Mouse (Mus musculus): ENCODE measurements around the gene Limk2. TPM values are rescaled to one million over a fixed set of nuclear protein-coding genes. Genes with fewer than 3 reads are reported as not detected.

The Limk2 gene
- polyA plus RNA-seq, 2 experiments from 2014 or later = 77.7 to 78.9 TPM

DNA sequence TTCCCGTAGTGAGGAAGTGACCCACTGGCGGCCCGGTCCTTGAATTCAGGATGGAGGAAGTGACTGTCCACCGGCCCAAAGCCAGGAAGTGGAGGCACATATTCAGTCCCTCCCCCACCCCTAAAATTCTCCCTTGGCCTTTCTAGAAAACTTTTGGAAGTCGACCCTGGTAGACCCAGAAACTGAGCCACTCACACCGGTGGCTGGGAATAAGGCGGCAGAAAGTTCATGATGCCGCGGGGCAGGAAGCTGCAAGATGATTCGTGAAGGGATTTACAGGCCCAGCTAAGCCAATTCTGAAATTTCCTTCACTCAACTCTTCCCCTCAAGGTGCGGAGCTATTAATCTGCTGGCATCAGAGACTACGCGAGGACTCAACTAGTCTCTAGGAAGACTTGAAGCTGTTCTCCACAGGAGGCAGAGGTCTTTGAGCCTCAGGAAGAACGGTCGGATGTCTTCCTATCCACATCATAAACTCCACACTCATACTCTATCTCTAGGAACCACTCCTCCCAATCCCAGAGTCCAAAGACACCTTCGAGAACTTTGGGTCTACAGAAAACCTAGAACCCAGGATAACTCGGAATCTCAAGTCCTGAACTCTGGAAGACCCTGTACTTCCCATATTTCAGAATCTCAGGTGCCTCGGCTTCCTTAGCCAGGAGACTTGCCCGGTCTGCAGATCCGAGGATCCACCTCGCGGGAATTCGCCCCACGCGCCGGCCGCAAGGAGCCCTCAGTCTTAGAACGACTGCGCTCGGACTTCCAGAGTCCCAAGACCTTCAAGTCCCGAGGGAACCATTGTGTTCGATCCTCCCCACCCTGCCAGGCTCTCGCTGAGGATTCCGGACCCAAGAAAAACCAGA is 625 bp downstream of the Limk2 start:
- no peak for ATAC-seq

DNA sequence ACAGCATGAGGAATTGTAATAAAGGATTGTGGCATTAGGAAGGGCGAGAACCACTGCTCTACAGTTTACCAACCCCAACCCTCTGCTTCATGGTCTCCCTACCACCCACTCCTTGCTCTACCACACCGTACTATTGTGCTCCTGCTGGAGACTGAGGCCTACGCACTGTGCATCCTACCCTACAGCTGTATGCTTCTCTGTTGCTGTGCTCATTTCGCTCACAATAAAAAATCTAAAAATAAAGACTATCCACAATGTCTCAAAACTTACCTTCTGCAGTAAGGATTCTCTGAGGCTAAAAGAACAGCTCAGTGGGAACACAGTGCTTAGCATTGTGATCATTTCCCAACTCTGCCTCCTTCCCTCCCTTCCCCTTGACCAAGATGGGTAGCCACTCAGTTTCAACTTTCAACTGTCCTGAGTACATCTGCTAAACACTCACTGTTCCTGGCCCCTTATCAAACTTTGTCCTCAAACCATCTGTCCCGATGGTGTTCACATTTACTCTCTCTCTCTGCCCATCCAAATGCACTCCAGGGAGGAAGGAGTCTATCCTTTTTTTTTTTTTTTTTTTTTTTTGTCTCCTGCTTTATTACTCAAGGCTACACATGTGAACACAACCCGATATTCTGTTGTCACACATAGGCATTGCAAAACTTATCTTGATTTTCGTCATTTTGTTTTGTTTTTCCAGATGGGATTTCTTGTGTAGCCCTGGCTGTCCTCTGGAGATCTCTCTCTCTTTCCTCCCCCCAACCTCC is 4.5 kb downstream of the Limk2 start:
- ATAC-seq = no peak

DNA sequence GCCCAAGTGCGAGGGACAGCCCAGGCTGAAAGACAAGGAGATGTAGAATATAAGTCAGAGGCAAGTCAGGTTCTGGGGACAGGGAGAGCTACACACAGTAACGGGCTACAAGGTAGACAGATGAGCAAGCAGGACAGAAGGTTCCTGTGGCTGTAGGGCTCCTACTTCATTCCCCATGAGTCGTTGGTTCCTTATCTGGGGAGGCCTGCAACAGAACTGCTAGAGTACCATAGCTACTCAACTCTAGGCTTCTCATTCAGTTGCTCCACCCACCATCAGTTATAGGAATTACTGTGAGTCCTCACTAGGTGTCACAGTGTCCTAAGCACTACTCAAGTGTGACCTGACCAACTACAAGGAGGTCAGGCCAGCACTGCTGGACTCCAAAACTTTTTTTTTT is 6.0 kb downstream of the Limk2 start:
- no peak for ATAC-seq

DNA sequence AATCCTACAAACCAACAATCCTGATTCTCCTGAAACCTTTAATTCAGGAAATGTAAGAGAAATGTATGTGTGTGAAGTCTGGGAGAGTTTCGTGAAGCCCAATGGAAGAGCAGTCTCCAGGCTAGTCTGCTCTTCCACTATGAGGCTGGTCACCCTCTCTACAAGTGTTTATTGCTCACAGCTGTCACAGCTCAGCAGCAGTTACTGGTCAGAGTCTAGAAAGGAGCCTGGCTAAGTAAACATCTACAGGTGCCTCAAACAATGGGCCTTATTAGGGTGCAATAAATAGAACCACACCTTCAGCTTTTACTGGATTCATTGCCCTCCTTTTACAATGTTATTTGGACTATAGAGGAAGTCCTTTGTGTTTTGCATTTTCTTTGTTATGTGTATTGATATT is 10.7 kb downstream of the Limk2 start:
- ATAC-seq = no peak

DNA sequence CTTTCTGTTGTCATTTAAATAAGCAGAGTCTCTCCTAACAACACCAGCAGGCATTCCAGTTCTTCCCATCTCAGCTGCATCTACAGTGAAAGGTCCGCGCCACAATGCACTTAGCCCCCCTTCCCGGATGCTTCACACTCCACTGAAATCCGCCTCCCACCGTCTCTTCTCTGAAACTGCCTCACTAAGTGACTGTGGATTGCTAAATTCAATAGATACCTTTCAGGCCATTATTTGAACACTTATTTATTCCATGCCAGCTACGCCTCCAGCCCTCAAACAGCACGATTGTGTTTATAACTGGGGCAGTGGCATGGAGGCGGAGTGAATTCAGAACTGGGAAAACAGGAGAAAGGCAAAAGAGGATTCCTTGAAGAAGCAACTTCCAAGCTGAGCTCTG is 12.4 kb downstream of the Limk2 start:
- no peak for ATAC-seq

DNA sequence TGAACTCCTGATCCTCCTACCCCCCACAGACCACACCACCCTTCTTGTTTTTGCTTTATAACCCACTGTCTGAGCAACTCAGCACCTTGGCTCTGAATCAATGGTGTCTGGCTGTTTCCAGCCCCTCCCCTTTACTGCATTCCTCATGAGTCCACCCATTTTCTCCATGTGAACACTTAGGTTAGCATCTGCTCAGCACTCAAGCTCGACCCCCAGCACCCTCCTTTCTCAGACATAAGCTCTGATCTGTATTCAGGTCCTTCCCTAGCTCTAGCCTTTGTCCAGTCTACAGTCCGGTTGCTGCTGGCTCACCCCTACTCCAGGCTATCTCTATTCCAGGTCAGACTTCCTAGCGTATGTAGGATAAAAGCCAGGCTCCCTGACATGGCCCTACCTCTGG is 12.9 kb downstream of the Limk2 start:
- ATAC-seq = no peak

DNA sequence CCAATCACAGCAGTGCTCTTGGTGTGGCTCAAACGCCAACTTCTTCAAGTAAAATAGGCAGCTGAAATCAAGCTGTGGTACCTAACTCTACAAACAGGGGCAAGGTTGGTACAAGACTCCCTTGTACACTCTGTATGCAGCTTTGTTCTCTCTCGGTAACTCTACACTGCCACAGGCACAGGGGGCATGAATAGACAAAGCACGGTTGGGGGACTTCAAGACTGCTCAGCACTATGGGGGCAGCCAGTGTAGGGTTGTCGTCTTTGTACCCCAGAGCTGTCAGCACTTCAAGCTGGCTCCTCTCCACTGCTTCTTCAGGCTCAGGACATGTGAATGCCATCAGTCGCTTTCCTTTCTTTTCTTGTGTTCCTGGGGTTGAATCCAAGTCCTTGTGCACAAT is 14.5 kb downstream of the Limk2 start:
- no peak for ATAC-seq

DNA sequence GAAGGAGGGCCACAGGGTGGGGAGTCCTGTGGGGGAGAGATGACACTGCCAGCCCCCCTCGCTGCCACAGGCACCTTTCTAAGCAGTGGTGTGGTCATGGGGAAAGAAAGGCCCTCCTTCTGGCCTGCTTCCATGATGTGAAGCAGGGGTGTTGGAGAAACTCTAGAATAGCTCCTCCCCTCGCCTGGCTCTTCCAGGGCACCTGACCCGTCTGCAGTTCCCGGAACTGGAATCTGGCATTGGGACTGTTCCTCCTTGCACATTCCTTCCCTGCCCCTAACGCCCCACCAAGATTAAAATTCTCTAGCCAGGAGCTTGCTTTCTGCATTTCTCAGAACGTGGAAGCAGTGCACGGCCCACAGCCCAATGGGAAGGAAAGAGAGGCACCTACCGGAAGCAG is 16.5 kb downstream of the Limk2 start:
- ATAC-seq = no peak

DNA sequence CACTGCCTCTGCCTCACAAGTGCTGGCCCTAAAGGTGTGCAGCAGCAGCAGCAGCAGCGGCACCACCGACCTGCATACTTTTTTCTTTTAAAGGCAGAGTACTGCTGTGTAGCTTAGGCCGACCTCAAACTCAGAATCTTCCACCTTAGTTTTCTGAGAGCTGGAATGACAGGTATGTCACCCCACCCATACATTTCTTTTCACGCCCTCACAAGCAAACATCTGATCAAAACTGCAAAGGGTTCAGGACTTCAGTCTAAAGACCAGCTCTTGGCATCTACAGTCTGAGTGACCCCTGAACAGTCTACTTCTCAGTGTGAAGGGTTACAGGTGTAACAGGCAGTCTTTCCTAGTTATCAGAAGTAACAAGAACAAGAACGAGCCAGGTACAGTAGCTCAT is 18.2 kb downstream of the Limk2 start:
- ATAC-seq = no peak

DNA sequence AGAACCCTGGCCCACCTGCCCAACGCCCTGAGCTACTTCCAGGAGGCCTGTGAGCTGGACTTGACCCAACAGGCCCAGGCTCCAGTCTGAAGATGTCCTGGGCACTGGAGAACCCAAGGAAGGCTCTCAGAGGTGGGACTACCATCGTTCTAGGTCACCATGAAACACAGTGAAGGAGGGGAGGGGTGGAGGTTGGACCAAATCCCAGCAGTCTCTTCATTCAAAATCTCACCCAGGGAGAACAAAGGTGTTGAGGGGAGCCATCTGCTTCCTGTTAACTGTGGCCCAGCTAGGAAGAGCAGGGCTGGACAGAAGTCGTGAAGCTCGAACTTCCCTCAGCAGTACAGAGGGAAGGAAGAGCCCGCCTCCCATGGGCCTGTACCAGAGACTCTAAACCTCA is 19.0 kb downstream of the Limk2 start:
- ATAC-seq = no peak

DNA sequence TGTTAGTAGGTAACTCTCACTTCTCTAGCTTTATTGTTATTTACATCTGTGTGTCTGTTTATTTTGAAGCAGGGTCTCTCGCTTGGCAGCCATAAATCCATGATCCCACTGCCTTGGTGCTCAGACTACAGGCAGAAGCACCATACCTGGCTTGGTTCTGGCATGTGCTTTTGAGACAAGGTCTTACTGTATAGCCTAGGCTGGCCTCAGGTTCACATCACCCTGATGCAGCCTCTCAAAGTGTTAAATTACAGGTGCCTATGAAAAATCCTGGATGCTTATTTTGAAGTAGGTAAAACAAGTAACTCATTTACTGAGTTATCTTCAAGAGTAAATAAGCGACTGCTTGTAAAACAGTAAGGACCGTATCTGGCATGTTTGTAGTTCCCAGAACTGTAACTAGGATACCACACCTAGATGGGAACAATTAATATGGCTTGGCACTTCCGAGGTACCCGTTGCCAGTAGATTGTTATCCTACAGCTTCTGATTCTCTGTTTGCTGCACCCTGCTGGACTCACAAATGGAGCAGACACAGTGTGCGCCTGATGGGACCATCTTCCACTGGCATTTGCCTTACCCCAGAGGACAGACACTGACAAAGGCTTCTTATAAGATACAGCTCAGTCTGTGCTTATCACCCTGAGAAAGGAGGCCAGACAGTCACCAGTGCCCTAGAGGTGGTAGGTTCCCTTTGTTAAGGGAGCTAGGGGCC is 21.4 kb downstream of the Limk2 start:
- ATAC-seq = no peak

DNA sequence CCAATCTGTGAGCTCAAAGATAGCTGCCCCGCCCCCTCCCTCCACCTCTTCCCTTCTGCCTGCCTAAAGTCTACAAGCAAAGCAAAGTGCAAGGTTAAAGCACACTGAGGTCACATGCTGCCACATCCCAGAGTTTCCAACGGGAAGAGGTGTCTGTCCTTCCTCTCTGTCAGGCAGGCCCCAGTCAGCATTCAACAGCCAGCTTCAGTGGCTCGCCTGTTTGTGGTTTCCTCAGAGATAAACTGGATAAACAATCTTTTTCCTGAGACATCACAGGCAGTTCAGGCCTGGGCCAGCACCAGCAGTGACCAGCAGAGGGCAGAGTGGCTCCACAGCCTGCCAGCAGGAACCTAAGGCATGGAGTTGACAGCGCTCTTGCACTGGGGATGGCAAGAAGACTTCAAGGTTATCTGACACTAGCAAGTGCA is 22.0 kb downstream of the Limk2 start:
- peak; percentile 93 for ATAC-seq

DNA sequence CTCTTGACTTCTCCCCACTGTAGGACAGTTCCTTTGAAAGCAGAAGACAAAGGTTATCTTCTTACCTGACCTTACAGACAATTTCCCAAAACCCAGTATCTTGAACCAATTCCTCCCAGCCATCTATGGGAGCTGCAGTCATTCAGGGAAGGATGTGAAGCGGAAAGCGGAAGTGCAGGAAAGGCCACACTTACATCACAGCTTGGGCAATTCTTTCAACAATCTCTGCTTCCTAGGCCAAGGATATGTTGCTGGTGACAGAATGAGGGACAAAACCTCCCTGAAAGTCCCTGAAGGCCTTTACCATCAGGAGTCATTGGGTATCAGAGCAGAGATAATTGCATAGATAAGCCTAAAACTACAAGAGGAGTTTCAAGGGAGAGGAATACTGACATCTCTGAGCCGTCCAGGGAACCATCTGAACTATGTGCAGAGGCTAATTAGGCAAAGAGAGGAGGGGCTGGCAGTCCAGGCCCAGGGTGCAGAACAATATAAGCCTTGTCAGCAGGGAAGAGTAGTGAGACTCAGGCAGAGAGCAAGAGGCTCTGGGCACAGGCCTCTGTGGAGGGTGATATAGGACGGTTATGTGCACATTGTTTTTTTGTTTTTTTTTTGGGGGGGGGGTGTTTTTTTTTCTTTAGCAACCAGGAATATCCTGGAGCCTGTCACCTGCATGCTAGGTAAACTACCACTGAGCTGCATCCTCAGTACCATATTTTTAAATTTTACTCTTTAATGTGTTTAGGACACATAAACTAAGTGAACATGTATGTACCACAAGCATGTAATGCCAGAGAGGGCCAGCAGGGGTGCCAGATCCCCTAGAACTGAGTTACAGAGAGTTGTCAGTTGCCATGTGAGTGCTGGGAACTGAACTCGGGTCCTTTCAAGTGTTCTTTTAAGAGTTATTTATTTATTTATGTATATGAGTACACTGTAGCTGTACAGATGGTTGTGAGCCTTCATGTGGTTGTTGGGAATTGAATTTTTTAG is 26.1 kb downstream of the Limk2 start:
- ATAC-seq = no peak

DNA sequence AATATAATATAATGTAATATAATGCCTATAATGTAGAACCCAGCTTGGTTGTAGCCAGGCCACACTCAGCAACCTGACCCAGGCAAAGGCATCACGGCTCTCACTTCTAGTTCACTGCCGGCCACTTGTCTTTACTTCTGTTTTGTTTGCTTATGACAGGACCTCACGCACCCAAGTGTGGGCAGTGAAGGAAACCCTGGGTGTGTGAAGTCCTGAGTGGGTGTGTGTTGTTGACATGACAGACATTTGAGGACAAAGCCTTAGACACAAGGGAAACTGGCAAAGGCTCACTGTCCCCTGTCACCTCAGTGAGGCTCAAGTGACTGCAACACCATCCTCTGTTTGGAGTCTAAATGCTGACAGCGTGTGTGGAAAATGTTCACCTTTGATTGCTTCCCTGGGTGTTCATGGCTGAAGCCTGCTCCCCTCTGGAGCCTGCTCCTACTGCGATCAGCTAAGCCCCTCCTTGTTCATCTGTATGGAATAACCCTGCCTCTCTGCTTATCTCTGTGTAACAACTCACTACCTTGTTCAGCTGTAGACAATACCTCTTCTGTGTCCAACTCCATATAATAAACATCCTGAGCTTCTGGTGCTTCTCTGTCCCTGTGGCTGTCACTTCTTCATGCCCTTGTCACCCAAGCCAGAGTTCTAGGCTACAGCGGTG is 27.7 kb downstream of the Limk2 start:
- ATAC-seq = no peak

DNA sequence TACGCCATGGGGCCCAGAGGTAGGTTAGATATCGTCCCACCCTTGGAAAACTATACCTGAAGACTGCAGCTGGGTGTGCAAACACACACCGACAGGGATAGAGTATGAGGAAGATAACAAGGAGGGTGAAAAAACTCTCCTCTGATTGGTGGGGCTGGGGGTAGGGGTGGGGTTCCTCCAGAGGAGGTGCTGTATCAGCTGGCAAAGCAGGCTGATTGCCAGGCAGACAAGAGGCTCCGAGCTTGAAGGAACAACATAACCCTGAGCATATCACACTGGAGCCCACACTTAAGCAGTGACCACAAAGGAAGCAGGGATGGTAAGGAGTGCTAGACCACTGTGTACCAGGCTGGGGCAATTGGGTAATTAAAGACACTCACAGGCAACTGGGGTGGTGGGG is 29.6 kb downstream of the Limk2 start:
- no peak for ATAC-seq

DNA sequence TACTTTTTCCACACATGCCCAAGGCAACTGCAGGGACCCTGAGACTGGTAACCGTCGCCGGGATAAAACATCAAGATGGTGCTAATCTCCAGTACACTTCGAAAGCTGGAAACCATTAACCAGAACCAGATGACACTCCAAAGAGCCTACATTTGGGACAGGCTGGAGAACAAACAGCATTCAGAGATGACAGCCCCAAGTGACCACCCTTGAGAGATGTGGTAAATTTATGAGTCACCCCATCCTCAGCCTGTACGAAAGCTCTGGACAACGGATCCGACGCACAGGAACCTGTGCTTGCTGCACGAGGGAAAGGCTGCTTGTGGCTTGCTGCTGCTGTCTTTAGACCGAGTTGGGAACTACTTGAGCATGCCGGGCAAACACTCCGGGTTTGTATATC is 34.2 kb downstream of the Limk2 start:
- no peak for ATAC-seq

DNA sequence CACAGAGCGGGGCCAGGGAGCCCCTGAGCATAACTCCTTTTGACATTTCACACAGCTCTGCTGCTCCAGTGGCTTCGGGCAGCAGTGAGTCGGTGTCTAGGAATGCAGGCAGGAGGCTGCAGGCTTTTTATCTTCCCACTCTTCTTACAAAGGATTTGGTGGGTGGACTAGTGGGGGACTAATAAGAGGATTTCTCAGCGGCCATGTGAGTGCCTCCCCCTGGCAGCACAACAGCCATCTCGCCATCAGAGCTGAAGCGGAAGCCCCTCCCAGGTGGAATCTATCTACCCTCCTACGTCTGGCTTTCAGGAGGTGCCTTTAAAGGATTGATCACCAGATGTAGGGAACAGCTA is 34.7 kb downstream of the Limk2 start:
- ATAC-seq = no peak

DNA sequence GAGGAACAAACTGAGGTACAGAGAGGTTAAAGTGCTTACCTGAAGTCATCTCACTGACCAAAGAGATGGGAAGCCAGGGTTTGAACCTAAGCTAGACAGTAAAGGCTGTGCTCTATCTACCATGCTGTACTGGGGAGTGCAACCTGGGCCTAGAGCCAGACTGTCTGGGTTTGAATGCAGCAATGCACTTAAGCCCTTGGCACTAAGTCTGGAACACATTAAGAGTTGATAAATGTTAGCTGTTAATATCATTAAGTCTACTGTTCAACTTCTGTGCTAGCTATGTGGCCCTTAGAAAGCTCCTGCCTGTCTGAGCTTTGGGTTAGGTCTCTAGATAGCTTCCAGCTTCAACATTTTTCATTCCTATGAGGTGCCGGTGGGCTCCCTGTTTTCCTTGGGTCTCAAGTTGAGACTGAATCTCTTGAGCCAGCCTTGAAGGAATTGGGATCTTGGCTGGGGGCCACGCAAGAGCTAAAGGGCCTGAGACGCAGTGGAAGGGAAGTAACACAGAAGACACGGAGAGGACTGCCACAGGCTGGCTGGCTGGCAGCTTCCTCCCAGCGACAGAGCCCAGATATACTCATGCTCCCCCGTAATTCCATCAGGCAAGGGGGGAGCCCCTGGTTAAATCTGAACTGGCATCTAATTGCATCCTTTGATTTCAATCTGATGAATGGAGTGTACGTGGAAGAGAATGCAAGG is 35.2 kb downstream of the Limk2 start:
- no peak for ATAC-seq

DNA sequence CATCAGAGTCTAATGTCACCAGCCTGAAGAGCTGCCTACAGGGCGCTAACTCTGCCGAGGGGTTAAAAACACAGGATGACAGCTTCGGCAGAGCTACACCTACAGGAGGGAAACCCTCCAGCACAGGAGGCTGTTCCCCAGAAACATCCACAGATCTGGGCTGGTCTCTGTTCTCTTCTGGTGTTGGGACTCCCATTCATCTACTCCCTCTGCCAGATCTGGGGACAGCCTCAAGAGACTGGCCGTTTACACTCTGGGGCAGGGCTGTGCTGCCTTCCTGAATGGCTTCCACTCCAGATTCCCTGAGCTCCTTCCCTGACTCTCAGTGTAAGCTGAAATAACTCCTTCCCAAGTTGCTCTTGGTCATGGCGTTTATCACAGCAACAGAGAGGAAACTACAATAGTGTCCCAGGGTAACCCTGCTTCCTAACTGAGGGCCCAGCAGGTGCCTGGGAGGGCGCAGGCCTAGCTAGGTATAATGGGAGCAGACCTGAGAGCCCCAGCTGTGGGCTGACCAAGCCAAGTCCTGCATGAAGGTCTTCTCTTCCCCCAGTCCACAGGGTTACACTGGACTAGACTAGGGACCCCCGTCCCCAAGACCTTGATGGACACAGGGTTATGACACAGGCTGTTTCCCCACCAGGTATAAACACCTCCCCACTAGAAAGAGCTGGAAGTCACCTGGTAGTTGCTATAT is 37.2 kb downstream of the Limk2 start:
- ATAC-seq = no peak

DNA sequence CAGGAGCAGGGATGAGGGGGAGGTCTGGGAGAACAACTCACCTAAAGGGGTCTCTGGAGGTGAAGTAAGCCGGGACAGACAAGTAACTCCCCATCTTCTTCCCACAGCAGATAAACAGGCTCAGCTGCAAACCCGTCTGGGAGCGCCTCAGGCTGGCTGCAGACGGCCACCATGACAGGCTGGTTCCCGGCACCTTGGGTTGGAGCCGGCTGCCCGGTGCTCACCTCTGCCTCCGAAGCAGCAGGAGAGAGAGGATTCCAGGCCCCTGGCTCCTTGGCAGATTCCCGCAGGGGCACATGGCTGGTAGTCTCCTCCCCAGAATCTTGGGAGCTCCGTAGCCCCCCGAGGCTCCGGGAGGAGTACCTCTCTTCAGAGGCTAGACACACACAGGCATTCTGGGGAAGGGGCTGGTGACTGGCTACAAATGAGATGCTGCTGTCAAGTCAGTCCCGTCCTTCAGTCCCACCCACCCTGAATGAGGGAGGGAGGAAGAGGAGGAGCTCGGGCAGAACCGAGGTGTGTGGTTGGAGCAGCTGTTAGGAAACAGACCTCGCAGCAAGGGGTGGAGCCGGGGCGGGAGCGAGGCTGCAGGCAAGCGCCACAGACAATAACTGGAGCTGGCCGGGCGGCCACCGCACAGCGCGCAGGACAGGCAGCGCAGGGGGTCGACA is 37.9 kb downstream of the Limk2 start:
- ATAC-seq = peak; percentile 92
